In the genomic region with DNA sequence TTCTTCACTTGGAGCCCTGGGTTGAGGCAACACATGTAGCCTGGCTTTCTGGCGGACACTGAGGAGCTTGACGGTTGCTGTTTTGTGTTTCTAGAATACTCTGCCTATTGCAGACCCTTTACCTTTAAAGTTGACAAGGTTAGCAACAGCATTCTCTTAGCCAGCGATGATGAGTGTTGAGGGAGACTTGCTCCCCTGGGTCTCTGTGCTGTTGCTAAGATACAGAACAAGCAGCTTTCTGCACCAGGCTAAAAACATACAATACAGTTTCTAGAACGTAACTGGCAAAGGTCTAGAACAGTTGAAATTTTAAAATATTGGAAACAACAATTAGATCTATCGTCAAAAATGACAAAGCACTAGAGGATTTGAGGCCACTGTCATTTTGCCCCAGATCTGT, we compare ENCODE assay signal across 20 mouse cellular contexts.
DNase-seq lines count a peak whose midpoint lies in the region; ATAC-seq and TF ChIP-seq lines count a peak whose summit lies in the region.
"Had no signal": no experiment of that assay in that cellular context is flagged by ENCODE, and none has a peak within 500 bp of the region (broad histone marks: within the 10 kb centered on the region; RNA-seq: fewer than 3 reads in every experiment).

No protein-coding gene starts in this region.

- no peak overlapping the region for H3K4me3 ChIP-seq in heart, embryonic 12.5 days
- no peak overlapping the region for H3K4me3 ChIP-seq in layer of hippocampus, adult 2 months
- no peak overlapping the region for H3K4me3 ChIP-seq in midbrain, embryonic 14.5 days (replicated peaks; ENCODE audit: low read depth, low read length)
- no peak overlapping the region for H3K4me3 ChIP-seq in midbrain, embryonic 10.5 days
- no peak overlapping the region for H3K4me3 ChIP-seq in thymus, adult 2 months (ENCODE audit: control insufficient read depth, insufficient read depth, low read length)
- H3K4me3 ChIP-seq: embryonic facial prominence, embryonic 10.5 days; embryonic facial prominence, embryonic 12.5 days; forebrain, embryonic 13.5 days had no signal

- H3K36me3 ChIP-seq in heart, embryonic 12.5 days: no peaks in the 10 kb centered on the region
- H3K36me3 ChIP-seq in midbrain, embryonic 14.5 days (ENCODE audit: control insufficient read depth, insufficient read depth, low read length): no peaks in the 10 kb centered on the region
- no peaks in the 10 kb centered on the region for H3K36me3 ChIP-seq in midbrain, embryonic 10.5 days
- H3K36me3 ChIP-seq in thymus, adult 2 months (ENCODE audit: control insufficient read depth, insufficient read depth, low read length): no peaks in the 10 kb centered on the region
- H3K36me3 ChIP-seq: embryonic facial prominence, embryonic 10.5 days; embryonic facial prominence, embryonic 12.5 days had no signal

- no peak for TF ChIP-seq POLR2A in brain, embryonic 14.5 days (IDR thresholded peaks at IDR 0.05; ENCODE audit: borderline replicate concordance, extremely low read depth, insufficient read depth, insufficient read length, poor library complexity, severe bottlenecking)
- TF ChIP-seq POLR2A in thymus, adult 2 months (IDR thresholded peaks at IDR 0.05; ENCODE audit: control insufficient read depth, extremely low read depth, insufficient read depth, low read length, poor library complexity): no peak

- WGBS in heart, embryonic 12.5 days: 72% methylated on average over 5 of the region's 5 CpGs
- WGBS in midbrain, embryonic 14.5 days: 48% methylated on average over 5 of the region's 5 CpGs
- WGBS in midbrain, embryonic 10.5 days: 74% methylated on average over 5 of the region's 5 CpGs
- WGBS in thymus, adult 2 months: 98% methylated on average over 5 of the region's 5 CpGs

- no peak for ATAC-seq in heart, embryonic 12.5 days (ENCODE audit: insufficient number of reproducible peaks, low FRiP score)
- ATAC-seq in midbrain, embryonic 14.5 days (ENCODE audit: low FRiP score, low TSS enrichment): no peak
- ATAC-seq: forebrain, embryonic 13.5 days; forebrain, embryonic 16.5 days had no signal

- H3K9me3 ChIP-seq in heart, embryonic 12.5 days (replicated peaks): no peaks in the 10 kb centered on the region
- no peaks in the 10 kb centered on the region for H3K9me3 ChIP-seq in midbrain, embryonic 14.5 days (ENCODE audit: control insufficient read depth, low read length)
- no peaks in the 10 kb centered on the region for H3K9me3 ChIP-seq in midbrain, embryonic 10.5 days (replicated peaks)
- H3K9me3 ChIP-seq: embryonic facial prominence, embryonic 10.5 days; embryonic facial prominence, embryonic 12.5 days; forebrain, embryonic 13.5 days had no signal

- no peak overlapping the region for H3K4me2 ChIP-seq in heart, embryonic 12.5 days
- H3K4me2 ChIP-seq in midbrain, embryonic 14.5 days (ENCODE audit: low read length): no peak overlapping the region
- H3K4me2 ChIP-seq: embryonic facial prominence, embryonic 12.5 days; forebrain, embryonic 13.5 days had no signal

- no peaks in the 10 kb centered on the region for H3K27me3 ChIP-seq in heart, embryonic 12.5 days (replicated peaks)
- no peaks in the 10 kb centered on the region for H3K27me3 ChIP-seq in midbrain, embryonic 14.5 days (ENCODE audit: control insufficient read depth, insufficient read depth, low read length)
- H3K27me3 ChIP-seq in midbrain, embryonic 10.5 days (ENCODE audit: low read depth, poor library complexity, severe bottlenecking): peaks cover 7% of the 10 kb centered on the region; the same call in 1 of the 2 replicates
- no peaks in the 10 kb centered on the region for H3K27me3 ChIP-seq in thymus, adult 2 months (ENCODE audit: control insufficient read depth, insufficient read depth, low read length)
- H3K27me3 ChIP-seq: embryonic facial prominence, embryonic 12.5 days; forebrain, embryonic 13.5 days had no signal

- H3K9ac ChIP-seq in heart, embryonic 12.5 days: no peak overlapping the region
- no peak overlapping the region for H3K9ac ChIP-seq in midbrain, embryonic 14.5 days (replicated peaks; ENCODE audit: low read length)
- H3K9ac ChIP-seq: embryonic facial prominence, embryonic 12.5 days; forebrain, embryonic 13.5 days had no signal

- peaks cover 5% of the 10 kb centered on the region; the same call in 1 of the 2 replicates for H3K4me1 ChIP-seq in heart, embryonic 12.5 days (replicated peaks)
- peaks cover 46% of the 10 kb centered on the region for H3K4me1 ChIP-seq in midbrain, embryonic 14.5 days (ENCODE audit: control insufficient read depth, insufficient read depth, low read length)
- H3K4me1 ChIP-seq in midbrain, embryonic 10.5 days: peaks cover 54% of the 10 kb centered on the region
- H3K4me1 ChIP-seq in thymus, adult 2 months (replicated peaks; ENCODE audit: control insufficient read depth, insufficient read depth, low read length): no peaks in the 10 kb centered on the region

- peak; percentile 39 for DNase-seq in heart, adult 11 months
- DNase-seq in layer of hippocampus, adult 2 months (ENCODE audit: low spot score in 2 of 2): no peak
- no peak for DNase-seq in layer of hippocampus, postnatal 36 days
- peak; percentile 71 for DNase-seq in midbrain, embryonic 14.5 days
- DNase-seq in midbrain, embryonic 10.5 days (ENCODE audit: low spot score): no peak
- DNase-seq in brain, embryonic 14.5 days (ENCODE audit: low read depth): peak; percentile 64
- DNase-seq in thymus, adult 2 months: no peak
- DNase-seq: adrenal gland, adult 2 months; adrenal gland, postnatal 10 days; adrenal gland, postnatal 25 days; cerebellum, adult 11-12 months; cerebellum, adult 2 months; cerebellum, adult 9-10 months; cerebellum, postnatal 10 days; cerebellum, postnatal 25 days had no signal

- TF ChIP-seq CTCF in layer of hippocampus, adult 2 months (conservative IDR thresholded peaks at IDR 0.05): no peak
- no peak for TF ChIP-seq CTCF in brain, embryonic 14.5 days (IDR thresholded peaks at IDR 0.05; ENCODE audit: borderline replicate concordance, extremely low read depth, insufficient read depth, insufficient read length)
- TF ChIP-seq CTCF in thymus, adult 2 months (IDR thresholded peaks at IDR 0.05; ENCODE audit: borderline replicate concordance, control insufficient read depth, extremely low read depth, insufficient read depth, low read length, poor library complexity): no peak

- H3K27ac ChIP-seq in heart, embryonic 12.5 days (ENCODE audit: poor library complexity, severe bottlenecking): no peak overlapping the region
- H3K27ac ChIP-seq in layer of hippocampus, adult 2 months: peak overlapping the region; percentile 1; the same call in 1 of the 2 replicates
- no peak overlapping the region for H3K27ac ChIP-seq in midbrain, embryonic 14.5 days (replicated peaks; ENCODE audit: low read depth, low read length)
- no peak overlapping the region for H3K27ac ChIP-seq in midbrain, embryonic 10.5 days (replicated peaks)
- H3K27ac ChIP-seq in thymus, adult 2 months (ENCODE audit: control insufficient read depth, insufficient read depth, low read length): no peak overlapping the region
- H3K27ac ChIP-seq: embryonic facial prominence, embryonic 10.5 days; embryonic facial prominence, embryonic 12.5 days; forebrain, embryonic 13.5 days had no signal

Comparison
In these comparisons a context has a peak if more than half of its experiments do, and no peak if none do; other contexts are left out.
1. DNase-seq: peak in heart, adult 11 months (single experiment), midbrain, embryonic 14.5 days (single experiment) and brain, embryonic 14.5 days (single experiment); none in layer of hippocampus, adult 2 months (0 of 2), layer of hippocampus, postnatal 36 days (0 of 2), midbrain, embryonic 10.5 days (single experiment) and thymus, adult 2 months (single experiment).